Mouse (Mus musculus) small intestine, adult 2 months (tissue): Measurements from ENCODE around the gene Hspa12b.

ENCODE experiments used
- CTCF ChIP-seq: fragments of 200-500 bp; IDR thresholded peaks from 2 replicates; pipeline ENCODE4 v1.5.1; 2012; ENCODE audit warnings: low read depth, mild to moderate bottlenecking, control low read depth, inconsistent platforms, low read length, moderate library complexity, mixed read lengths; ENCODE audit not compliant: insufficient replicate concordance, insufficient read length; ENCODE audit errors: extremely low read depth
- POLR2A ChIP-seq: fragments of 200-500 bp; IDR thresholded peaks from 2 replicates; pipeline ENCODE4 v1.6.1; 2012; ENCODE audit warnings: low read depth, mild to moderate bottlenecking, control low read depth, inconsistent platforms, low read length, moderate library complexity

GRCm38 (mm10) chr2:131124166-131124565 lies 2.9 kb upstream of the Hspa12b start:
- no peak for TF ChIP-seq CTCF
- no peak for TF ChIP-seq POLR2A
